Mouse (Mus musculus): Measurements from ENCODE around the gene Fgfr2. TPM values are rescaled to one million over a fixed set of nuclear protein-coding genes. Genes with fewer than 3 reads are reported as not detected.

Fgfr2 gene
- polyA plus RNA-seq, 1 experiment from 2014 or later, result 24.9 TPM

- WGBS (ENCODE audit: insufficient replicate concordance), result under 1% methylated on average over 75 of the region's 79 CpGs
Measured at GRCm38 (mm10) chr7:132316101-132317035, 806.8 kb downstream of the Fgfr2 start.

GRCm38 (mm10) chr7:132315149-132316091 is 807.7 kb downstream of the Fgfr2 start:
- ATAC-seq (replicated peaks; ENCODE audit: insufficient number of reproducible peaks, low FRiP score, low TSS enrichment), result 0 out of 2 replicates have a peak, but pooled peaks have one; percentile 24
- under 1% methylated on average over 51 of the region's 51 CpGs for WGBS (ENCODE audit: insufficient replicate concordance)
- no peak overlapping the region; the same call in 1 of the 2 replicates for H3K27ac ChIP-seq (ENCODE audit: low read depth, low read length)

More at GRCm38 (mm10) chr7:132316101-132317035, 806.8 kb downstream of the Fgfr2 start:
- H3K27me3 ChIP-seq (ENCODE audit: control insufficient read depth, insufficient read depth, low read length), result peaks cover 7% of the 10 kb centered on the region
- H3K36me3 ChIP-seq (ENCODE audit: control insufficient read depth, insufficient read depth, low read length), result no peaks in the 10 kb centered on the region
- H3K4me1 ChIP-seq (ENCODE audit: control insufficient read depth, insufficient read depth, low read length), result peaks cover 6% of the 10 kb centered on the region
- H3K9me3 ChIP-seq (replicated peaks; ENCODE audit: control insufficient read depth, low read length), result no peaks in the 10 kb centered on the region
- H3K9ac ChIP-seq (ENCODE audit: low read depth, low read length), result peak overlapping the region; percentile 77
- H3K4me2 ChIP-seq, result peak overlapping the region; percentile 100
- H3K27ac ChIP-seq (ENCODE audit: low read depth, low read length), result peak overlapping the region; percentile 22
- H3K4me3 ChIP-seq (ENCODE audit: low read depth, low read length), result peak overlapping the region; percentile 80
- ATAC-seq (replicated peaks; ENCODE audit: insufficient number of reproducible peaks, low FRiP score, low TSS enrichment), result peak; percentile 76

GRCm38 (mm10) chr7:132312396-132312795 is 810.8 kb downstream of the Fgfr2 start:
- Histone ChIP-seq H3K4me1 (ENCODE audit: control insufficient read depth, insufficient read depth, low read length) (peaks cover 10% of the 10 kb centered on the region), H3K27me3 (ENCODE audit: control insufficient read depth, insufficient read depth, low read length) (peaks cover 5% of the 10 kb centered on the region; the same call in 1 of the 2 replicates)

More at GRCm38 (mm10) chr7:132315149-132316091, 807.7 kb downstream of the Fgfr2 start:
- Histone ChIP-seq H3K9ac (ENCODE audit: low read depth, low read length) (peak overlapping the region; percentile 77), H3K27me3 (ENCODE audit: control insufficient read depth, insufficient read depth, low read length) (peaks cover 7% of the 10 kb centered on the region), H3K4me2 (peak overlapping the region; percentile 100), H3K36me3 (ENCODE audit: control insufficient read depth, insufficient read depth, low read length) (no peaks in the 10 kb centered on the region), H3K4me1 (ENCODE audit: control insufficient read depth, insufficient read depth, low read length) (peaks cover 6% of the 10 kb centered on the region), H3K4me3 (ENCODE audit: low read depth, low read length) (peak overlapping the region; percentile 80), H3K9me3 (replicated peaks; ENCODE audit: control insufficient read depth, low read length) (no peaks in the 10 kb centered on the region)

GRCm38 (mm10) chr7:132308537-132309191 is 814.5 kb downstream of the Fgfr2 start:
- H3K4me3 ChIP-seq (ENCODE audit: low read depth, low read length), result no peak overlapping the region

More at GRCm38 (mm10) chr7:132312396-132312795, 810.8 kb downstream of the Fgfr2 start:
- WGBS (ENCODE audit: insufficient replicate concordance), result 80% methylated on average over 8 of the region's 8 CpGs
- ATAC-seq (replicated peaks; ENCODE audit: insufficient number of reproducible peaks, low FRiP score, low TSS enrichment), result no peak
- H3K4me3 ChIP-seq (ENCODE audit: low read depth, low read length), result no peak overlapping the region
- H3K9me3 ChIP-seq (replicated peaks; ENCODE audit: control insufficient read depth, low read length), result no peaks in the 10 kb centered on the region
- H3K9ac ChIP-seq (ENCODE audit: low read depth, low read length), result no peak overlapping the region
- no peaks in the 10 kb centered on the region for H3K36me3 ChIP-seq (ENCODE audit: control insufficient read depth, insufficient read depth, low read length)
- no peak overlapping the region for H3K27ac ChIP-seq (ENCODE audit: low read depth, low read length)
- no peak overlapping the region for H3K4me2 ChIP-seq

GRCm38 (mm10) chr7:132307722-132308271 is 815.4 kb downstream of the Fgfr2 start:
- no peak for ATAC-seq (replicated peaks; ENCODE audit: insufficient number of reproducible peaks, low FRiP score, low TSS enrichment)
- Histone ChIP-seq H3K27me3 (ENCODE audit: control insufficient read depth, insufficient read depth, low read length) (peaks cover 3% of the 10 kb centered on the region; the same call in 1 of the 2 replicates), H3K4me3 (ENCODE audit: low read depth, low read length) (no peak overlapping the region), H3K9me3 (replicated peaks; ENCODE audit: control insufficient read depth, low read length) (no peaks in the 10 kb centered on the region), H3K4me1 (ENCODE audit: control insufficient read depth, insufficient read depth, low read length) (peaks cover 4% of the 10 kb centered on the region; the same call in 1 of the 2 replicates), H3K36me3 (ENCODE audit: control insufficient read depth, insufficient read depth, low read length) (no peaks in the 10 kb centered on the region), H3K4me2 (no peak overlapping the region), H3K27ac (ENCODE audit: low read depth, low read length) (no peak overlapping the region), H3K9ac (ENCODE audit: low read depth, low read length) (no peak overlapping the region)
- 59% methylated on average over 6 of the region's 6 CpGs for WGBS (ENCODE audit: insufficient replicate concordance)

More at GRCm38 (mm10) chr7:132308537-132309191, 814.5 kb downstream of the Fgfr2 start:
- no peaks in the 10 kb centered on the region for H3K9me3 ChIP-seq (replicated peaks; ENCODE audit: control insufficient read depth, low read length)
- 55% methylated on average over 5 of the region's 5 CpGs for WGBS (ENCODE audit: insufficient replicate concordance)
- no peak overlapping the region for H3K4me2 ChIP-seq
- H3K27ac ChIP-seq (ENCODE audit: low read depth, low read length), result no peak overlapping the region
- no peaks in the 10 kb centered on the region for H3K36me3 ChIP-seq (ENCODE audit: control insufficient read depth, insufficient read depth, low read length)
- H3K4me1 ChIP-seq (ENCODE audit: control insufficient read depth, insufficient read depth, low read length), result peaks cover 6% of the 10 kb centered on the region
- H3K27me3 ChIP-seq (ENCODE audit: control insufficient read depth, insufficient read depth, low read length), result peaks cover 4% of the 10 kb centered on the region; the same call in 1 of the 2 replicates
- ATAC-seq (replicated peaks; ENCODE audit: insufficient number of reproducible peaks, low FRiP score, low TSS enrichment), result no peak
- H3K9ac ChIP-seq (ENCODE audit: low read depth, low read length), result no peak overlapping the region

GRCm38 (mm10) chr7:132306671-132307412 is 816.3 kb downstream of the Fgfr2 start:
- H3K4me3 ChIP-seq (ENCODE audit: low read depth, low read length), result no peak overlapping the region
- H3K36me3 ChIP-seq (ENCODE audit: control insufficient read depth, insufficient read depth, low read length), result no peaks in the 10 kb centered on the region
- WGBS (ENCODE audit: insufficient replicate concordance), result 84% methylated on average over 8 of the region's 8 CpGs
- H3K9ac ChIP-seq (ENCODE audit: low read depth, low read length), result no peak overlapping the region
- H3K9me3 ChIP-seq (replicated peaks; ENCODE audit: control insufficient read depth, low read length), result no peaks in the 10 kb centered on the region
- no peak for ATAC-seq (replicated peaks; ENCODE audit: insufficient number of reproducible peaks, low FRiP score, low TSS enrichment)
- H3K27ac ChIP-seq (ENCODE audit: low read depth, low read length), result no peak overlapping the region
- H3K27me3 ChIP-seq (ENCODE audit: control insufficient read depth, insufficient read depth, low read length), result no peaks in the 10 kb centered on the region; the same call in 1 of the 2 replicates
- peaks cover 4% of the 10 kb centered on the region; the same call in 1 of the 2 replicates for H3K4me1 ChIP-seq (ENCODE audit: control insufficient read depth, insufficient read depth, low read length)
- no peak overlapping the region for H3K4me2 ChIP-seq

Data from heart, embryonic 11.5 days (tissue).